In genomic region chr9:42906995-42907394, GRCm38 (mm10) we compare ENCODE assay signal across 17 mouse cellular contexts. TPM values are rescaled to one million over a fixed set of nuclear protein-coding genes. Genes with fewer than 3 reads are reported as not detected.
DNase-seq lines count a peak whose midpoint lies in the region; ATAC-seq and TF ChIP-seq lines count a peak whose summit lies in the region.
"Had no signal": no experiment of that assay in that cellular context is flagged by ENCODE, and none has a peak within 500 bp of the region (broad histone marks: within the 10 kb centered on the region; RNA-seq: fewer than 3 reads in every experiment).

No protein-coding gene starts in this region.

- no peaks in the 10 kb centered on the region for H3K4me1 ChIP-seq in kidney, adult 2 months (ENCODE audit: control insufficient read depth, insufficient read depth, low read length)
- H3K4me1 ChIP-seq in embryonic facial prominence, embryonic 10.5 days: peaks cover 49% of the 10 kb centered on the region
- H3K4me1 ChIP-seq in limb, embryonic 10.5 days: peaks cover 49% of the 10 kb centered on the region

- DNase-seq in kidney, postnatal 10 days: peak; percentile 18
- DNase-seq in kidney, adult 2 months: no peak
- peak; percentile 39 for DNase-seq in embryo, embryonic 10.5 days (ENCODE audit: low spot score)
- peak; percentile 22 for DNase-seq in embryonic facial prominence, embryonic 10.5 days (ENCODE audit: low spot score)
- no peak for DNase-seq in limb, embryonic 10.5 days (ENCODE audit: low spot score)
- no peak for DNase-seq in right cerebral cortex, postnatal 36 days (ENCODE audit: low spot score in 2 of 2)
- DNase-seq: cerebellum, adult 18-20 months; gastrocnemius, adult 2 months; heart, adult 2 months; heart, postnatal 14 days; kidney, adult 8-10 months; lung, postnatal 4 days; right cerebral cortex, postnatal 4 days had no signal

- no peaks in the 10 kb centered on the region for H3K27me3 ChIP-seq in kidney, adult 2 months (replicated peaks; ENCODE audit: control insufficient read depth, insufficient read depth, low read length)
- H3K27me3 ChIP-seq in embryonic facial prominence, embryonic 10.5 days (replicated peaks; ENCODE audit: low read depth, poor library complexity, severe bottlenecking): peaks cover 29% of the 10 kb centered on the region
- H3K27me3 ChIP-seq in limb, embryonic 10.5 days (ENCODE audit: low read depth, poor library complexity, severe bottlenecking): peaks cover 11% of the 10 kb centered on the region; the same call in 1 of the 2 replicates
- H3K27me3 ChIP-seq: liver, embryonic 15.5 days had no signal

- no peak for ATAC-seq in erythroid progenitor cell, adult 5-6 weeks (replicated peaks; ENCODE audit: low FRiP score, poor library complexity, severe bottlenecking)

- no peaks in the 10 kb centered on the region for H3K36me3 ChIP-seq in kidney, adult 2 months (ENCODE audit: control insufficient read depth, insufficient read depth, low read length)
- H3K36me3 ChIP-seq in embryonic facial prominence, embryonic 10.5 days (replicated peaks): no peaks in the 10 kb centered on the region
- 0 out of 2 replicates have a peak, but pooled peaks cover 2% of the 10 kb centered on the region for H3K36me3 ChIP-seq in limb, embryonic 10.5 days
- H3K36me3 ChIP-seq: forebrain, embryonic 12.5 days; liver, embryonic 15.5 days had no signal

- H3K4me3 ChIP-seq in kidney, adult 2 months (ENCODE audit: insufficient read depth, low read depth, low read length): no peak overlapping the region
- H3K4me3 ChIP-seq in embryonic facial prominence, embryonic 10.5 days: no peak overlapping the region
- H3K4me3 ChIP-seq in limb, embryonic 10.5 days: no peak overlapping the region
- H3K4me3 ChIP-seq: forebrain, embryonic 12.5 days; gastrocnemius, adult 2 months; heart, adult 2 months; liver, embryonic 15.5 days; myocyte had no signal

- H3K27ac ChIP-seq in kidney, adult 2 months (ENCODE audit: insufficient read depth, low read depth, low read length): no peak overlapping the region
- H3K27ac ChIP-seq in embryonic facial prominence, embryonic 10.5 days (replicated peaks): peak overlapping the region; percentile 76; the same call in 1 of the 2 replicates
- H3K27ac ChIP-seq in limb, embryonic 10.5 days: peak overlapping the region; percentile 78
- H3K27ac ChIP-seq: forebrain, embryonic 12.5 days; gastrocnemius, adult 2 months; heart, adult 2 months; liver, embryonic 15.5 days had no signal

- no peak for TF ChIP-seq POLR2A in kidney, adult 2 months (IDR thresholded peaks at IDR 0.05; ENCODE audit: low read depth, low read length)

- peaks cover 4% of the 10 kb centered on the region; the same call in 1 of the 2 replicates for H3K9me3 ChIP-seq in embryonic facial prominence, embryonic 10.5 days
- no peaks in the 10 kb centered on the region for H3K9me3 ChIP-seq in limb, embryonic 10.5 days (replicated peaks)
- H3K9me3 ChIP-seq: forebrain, embryonic 12.5 days; liver, embryonic 15.5 days had no signal

- no peak for TF ChIP-seq CTCF in kidney, adult 2 months (conservative IDR thresholded peaks at IDR 0.05; ENCODE audit: insufficient read depth, insufficient read length, low read depth, low read length)

- WGBS in kidney, adult 2 months: 68% methylated on average over 3 of the region's 3 CpGs
- 34% methylated on average over 3 of the region's 3 CpGs for WGBS in embryonic facial prominence, embryonic 10.5 days
- WGBS in limb, embryonic 10.5 days: 34% methylated on average over 3 of the region's 3 CpGs

RNA-seq across cellular contexts. Expression of gene Grik4, which starts 37.3 kb away (rescaled TPM):
- 0.05 and 0.11 TPM in 2 replicates for polyA plus RNA-seq in kidney, adult 2 months (2012; rRNA removed)
- polyA plus RNA-seq in embryonic facial prominence, embryonic 10.5 days (2016; fragmentation: Nextera tagmentation; extraction: Ambion mirVana): 0.96 and 1.1 TPM in 2 replicates
- 1.6 and 2.2 TPM in 2 replicates for polyA plus RNA-seq in limb, embryonic 10.5 days (2016; fragmentation: Nextera tagmentation; extraction: Ambion mirVana)
- total RNA-seq in erythroid progenitor cell, adult 5-6 weeks (2015; ENCODE audit: low replicate concordance): not detected in 2 replicates
- total RNA-seq in erythroid progenitor cell, adult 5-6 weeks (2017; ENCODE audit: low replicate concordance): not detected in 2 replicates
- total RNA-seq: heart, postnatal 14 days had no signal
- polyA plus RNA-seq: myocyte had no signal

Comparison
In these comparisons a context has a peak if more than half of its experiments do, and no peak if none do; other contexts are left out.
1. DNase-seq: peak in kidney, postnatal 10 days (single experiment), embryo, embryonic 10.5 days (single experiment) and embryonic facial prominence, embryonic 10.5 days (single experiment); none in kidney, adult 2 months (single experiment), limb, embryonic 10.5 days (single experiment) and right cerebral cortex, postnatal 36 days (0 of 2).